Mouse (Mus musculus) layer of hippocampus, postnatal 14 days (tissue): ENCODE data around the gene Btnl1. TPM values are rescaled to one million over a fixed set of nuclear protein-coding genes. Genes with fewer than 3 reads are reported as not detected.

Experiments
- DNase-seq, 2 experiments: peaks; one replicate each; pipeline ENCODE4 v3.0.0; 2021 to 2022; ENCODE audit warnings: low spot score in 2 of 2, mixed read lengths in 1 of 2
- long read RNA-seq, 2 experiments: library from polyadenylated mRNA; stranded (forward); transcript quantifications; one replicate each; pipeline ENCODE4 v2.0.0; 2021
- total RNA-seq, 2 experiments: library from RNA; stranded (reverse); gene quantifications; 2 replicates each; pipeline ENCODE4 v1.2.3; 2021

The Btnl1 gene
- total RNA-seq, result not detected
- long read RNA-seq, experiment 1, result 0 reads
- long read RNA-seq, experiment 2, result 0 reads

DNA sequence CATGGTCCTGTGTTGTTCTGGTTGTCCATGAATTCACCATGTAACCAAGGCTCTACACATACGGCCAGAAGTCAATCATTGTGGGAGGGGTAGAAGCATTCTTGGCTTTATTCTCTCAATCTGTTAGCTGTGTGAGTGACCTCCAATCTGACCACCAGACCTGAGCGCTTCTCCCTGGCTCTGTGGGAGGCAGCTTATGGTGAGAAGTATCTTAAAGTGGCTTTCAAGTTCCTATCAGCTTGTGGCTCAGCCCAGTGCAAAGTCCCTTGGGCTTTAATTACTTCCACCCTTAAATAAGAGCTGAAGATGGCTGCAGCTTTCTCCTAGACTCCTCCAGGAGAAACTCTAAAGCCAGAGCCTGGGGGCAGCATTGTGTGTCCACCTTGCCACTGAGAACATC is at the start of gene Btnl1:
Gene Btnl1, plus strand, starts transcription at position 286 of the 400 bp plus-strand sequence.
- DNase-seq, result no peak

DNA sequence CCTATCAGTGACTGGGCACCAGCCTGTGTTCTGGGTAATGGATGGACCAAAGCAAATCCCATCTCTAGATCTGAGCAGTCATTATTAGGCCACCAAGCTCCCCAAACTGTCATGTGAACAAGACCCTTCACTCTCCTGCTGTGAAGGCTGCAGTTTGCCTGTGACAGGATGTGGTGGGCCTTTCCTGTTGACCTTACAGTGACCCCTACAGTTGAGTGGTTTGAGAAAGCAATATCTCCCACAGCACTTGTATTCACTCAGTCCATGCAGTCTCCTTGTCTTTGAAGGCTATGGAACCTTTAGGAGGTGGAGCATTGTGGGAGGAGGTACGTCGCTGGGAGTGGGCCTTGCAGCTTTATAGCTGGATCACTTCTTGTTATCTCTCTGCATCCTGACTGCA is 47.1 kb upstream of the Btnl1 start:
- DNase-seq, result no peak

DNA sequence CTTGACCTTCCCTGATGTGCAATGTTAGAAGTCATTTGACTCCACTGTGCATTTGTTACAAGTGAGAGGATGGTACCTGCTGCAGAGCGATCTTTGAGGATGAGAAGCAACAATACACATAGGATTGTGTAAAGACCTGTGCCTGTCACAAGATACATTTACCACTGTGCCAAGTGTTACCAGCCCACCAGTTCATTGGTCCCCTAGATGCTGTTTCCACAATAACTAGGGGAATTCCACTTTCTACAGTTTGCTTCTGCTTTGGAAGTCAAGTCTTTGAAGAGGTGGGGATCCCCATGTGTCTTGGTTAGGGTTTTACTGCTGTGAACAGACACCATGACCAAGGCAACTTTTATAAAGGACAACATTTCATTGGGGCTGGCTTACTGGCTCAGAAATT is 45.7 kb upstream of the Btnl1 start:
- DNase-seq, result no peak

DNA sequence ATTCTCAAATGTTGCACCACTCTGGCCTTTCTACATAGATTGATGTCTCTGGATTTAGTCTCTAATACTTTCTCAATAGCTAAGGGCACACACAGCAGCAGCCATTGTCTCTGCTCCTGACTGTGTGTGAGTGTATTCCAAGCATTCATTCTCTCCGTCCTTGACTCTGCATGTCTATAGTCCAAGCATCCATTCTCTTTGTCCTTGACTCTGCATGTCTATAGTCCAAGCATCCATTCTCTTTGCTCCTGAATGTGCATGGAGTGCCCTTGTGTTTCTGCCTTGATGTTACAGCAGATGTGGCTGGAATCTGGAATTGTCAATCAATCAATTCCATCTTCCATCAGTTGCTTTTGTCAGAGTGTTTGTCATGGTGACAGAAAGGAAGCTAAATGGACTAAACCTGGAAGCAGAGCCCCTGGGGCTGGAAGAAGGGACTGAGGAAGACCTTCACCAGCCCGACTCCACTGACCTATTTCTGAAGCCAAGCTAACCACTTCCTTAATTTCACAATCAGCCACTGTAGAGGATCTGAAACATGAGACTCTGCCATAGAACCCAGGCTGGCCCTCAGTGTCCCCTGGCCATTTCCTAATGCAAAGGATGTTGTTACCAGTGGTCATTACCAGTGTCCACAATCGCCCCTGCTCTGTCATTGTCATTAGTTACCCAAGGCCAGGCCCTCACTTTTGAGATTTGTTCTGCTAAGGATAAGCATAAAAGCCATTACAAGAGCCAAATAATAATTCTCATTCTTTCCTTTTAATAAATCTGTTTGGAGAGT is 36.1 kb upstream of the Btnl1 start:
- no peak for DNase-seq

DNA sequence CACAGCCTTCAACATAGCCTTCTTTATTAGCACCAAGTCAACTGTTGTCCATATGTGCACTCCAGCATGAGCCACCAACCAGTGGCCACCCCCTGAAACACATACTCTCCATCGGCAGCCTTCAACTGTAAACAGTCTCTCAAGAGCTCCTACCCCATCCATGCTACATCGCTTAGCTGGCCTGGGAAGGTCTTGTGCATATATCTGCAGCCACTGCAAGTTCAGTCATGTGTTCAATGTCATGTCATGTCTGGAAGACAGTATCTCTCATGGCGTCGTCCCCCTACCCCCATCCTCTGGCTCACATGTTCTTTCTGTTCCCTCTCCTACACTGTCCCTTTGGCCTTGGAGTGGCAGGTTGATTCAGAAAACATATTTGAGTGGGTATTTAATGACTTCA is 32.0 kb upstream of the Btnl1 start:
- no peak for DNase-seq

DNA sequence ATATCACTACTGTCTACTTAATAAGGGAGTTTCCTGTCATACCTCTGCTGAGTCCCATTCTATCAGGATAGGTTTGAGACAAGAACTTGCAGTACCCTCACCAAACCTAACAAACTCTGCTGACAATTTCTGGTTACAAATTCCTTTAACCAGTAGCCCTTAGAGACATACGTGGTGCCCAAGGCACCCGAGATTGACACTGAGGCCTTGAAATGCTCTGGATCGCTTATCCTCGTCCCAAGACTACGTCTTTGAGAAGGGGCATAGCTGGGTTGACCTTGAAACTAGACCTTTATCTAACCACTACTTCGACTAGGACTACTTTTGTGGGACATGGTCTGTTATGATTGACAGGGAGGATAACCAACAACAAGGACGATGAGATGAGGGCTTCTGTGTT is 31.4 kb upstream of the Btnl1 start:
- no peak for DNase-seq

DNA sequence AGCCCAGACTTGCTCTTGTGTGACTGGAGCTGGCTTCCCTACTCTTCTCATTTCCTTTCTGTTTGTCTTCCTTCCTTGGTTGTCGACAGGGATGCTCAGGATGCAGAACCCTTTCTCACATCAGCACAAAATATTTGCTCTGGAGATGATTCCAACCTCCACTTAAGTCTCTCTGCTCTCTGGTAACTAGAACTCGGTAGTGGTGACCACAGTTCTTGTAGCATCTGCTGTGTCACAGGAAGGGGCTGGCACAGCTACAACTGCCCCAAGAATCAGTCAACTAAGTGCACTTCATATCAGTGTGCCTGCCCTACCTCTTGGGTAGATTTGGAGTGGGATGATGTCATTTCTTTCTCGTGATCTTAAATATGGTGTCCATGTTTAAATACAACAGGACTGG is 30.9 kb upstream of the Btnl1 start:
- DNase-seq, result no peak

DNA sequence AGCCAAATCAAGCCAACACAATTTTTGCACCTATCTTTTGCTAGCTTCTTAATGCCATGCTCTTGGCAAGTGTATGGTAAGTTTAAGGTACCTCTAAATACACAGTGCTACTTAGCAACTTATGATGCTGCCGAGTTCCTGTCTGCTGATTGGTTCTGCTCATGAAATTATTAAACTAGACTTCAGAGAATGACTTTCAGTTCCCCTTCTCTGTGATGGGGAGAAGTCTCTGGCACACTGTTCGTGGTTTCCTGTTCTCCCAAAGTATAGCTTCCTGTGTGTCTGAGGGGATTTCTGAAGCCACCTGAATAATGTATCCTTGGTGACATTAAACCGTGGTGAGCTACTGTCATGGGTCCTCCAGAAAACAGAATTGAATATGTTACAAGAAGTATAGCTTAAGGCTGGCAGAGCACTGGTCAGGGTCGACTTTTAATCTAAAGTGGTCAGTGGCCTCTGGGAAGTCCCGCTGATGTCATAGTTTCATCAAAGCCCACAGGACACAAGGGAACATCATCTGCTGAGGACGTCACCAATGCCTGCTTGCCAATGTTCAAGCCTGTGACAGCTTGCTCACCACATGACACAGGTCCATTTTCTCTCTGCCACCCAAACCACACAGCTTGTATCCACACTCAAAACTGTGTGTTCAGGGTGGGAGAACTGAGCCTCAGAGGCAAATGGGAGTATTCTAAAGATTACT is 29.2 kb upstream of the Btnl1 start:
- DNase-seq, result peak; percentile 40 to 62

DNA sequence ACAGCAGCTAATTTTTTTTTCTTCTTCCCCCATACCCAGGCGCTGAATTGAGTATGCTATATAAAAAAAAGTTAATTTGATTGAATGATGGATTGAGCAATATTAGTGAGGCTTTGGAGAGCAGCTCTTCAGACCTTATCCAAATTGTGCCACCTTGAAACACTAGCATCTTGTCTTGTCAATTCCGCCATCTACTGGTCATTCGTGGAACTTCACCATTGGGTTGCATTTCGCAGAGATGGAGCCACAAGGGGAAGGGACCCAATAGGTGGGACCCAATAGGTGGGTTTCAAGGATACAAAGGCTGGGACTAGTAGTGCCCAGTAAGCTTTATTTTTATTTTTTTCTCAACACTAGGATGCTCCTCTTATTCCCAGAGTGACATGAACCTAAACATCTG is 27.5 kb upstream of the Btnl1 start:
- DNase-seq, result peak; percentile 79 to 85

DNA sequence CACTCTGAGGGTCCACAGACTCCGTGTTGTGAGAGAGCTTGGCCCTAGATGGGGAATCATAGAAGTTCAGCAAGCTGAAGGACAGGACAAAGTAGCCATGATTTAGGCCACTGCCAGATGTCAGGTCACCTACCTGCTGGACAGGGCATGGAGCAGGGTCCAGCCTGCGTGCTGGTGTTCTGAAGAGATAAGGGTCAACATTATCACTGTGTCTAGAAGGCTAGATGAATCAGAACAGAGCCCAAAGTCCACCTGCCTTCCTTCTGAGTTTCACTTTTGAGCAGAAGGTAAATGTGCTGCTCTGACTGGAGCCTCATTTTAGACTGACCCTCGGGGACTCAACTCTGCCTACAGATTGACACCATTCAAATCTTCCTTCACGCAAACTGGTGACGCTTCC is 22.4 kb upstream of the Btnl1 start, which contains the start of gene Btnl2:
Gene Btnl2, plus strand, starts transcription at position 284 of the 400 bp plus-strand sequence.
- no peak for DNase-seq

DNA sequence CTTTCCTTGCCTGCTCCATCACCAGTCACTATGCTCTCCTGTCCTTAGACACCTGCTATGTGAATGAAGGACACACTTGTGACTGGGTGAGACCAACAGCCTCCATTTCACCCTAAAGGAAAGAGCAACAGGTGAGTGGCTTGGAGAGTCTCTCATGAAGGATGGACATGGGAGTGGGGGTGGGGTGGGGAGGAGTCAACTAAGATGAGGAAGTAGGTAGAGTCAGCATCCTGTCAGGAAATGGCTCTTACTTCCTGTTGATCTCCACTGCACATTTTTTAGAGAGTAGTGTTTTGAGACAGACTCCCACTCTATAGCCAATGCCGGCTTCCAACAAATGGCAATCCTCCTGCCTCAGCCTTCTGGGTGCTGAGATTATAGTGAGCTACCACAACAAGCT is 22.0 kb upstream of the Btnl1 start:
- no peak for DNase-seq

DNA sequence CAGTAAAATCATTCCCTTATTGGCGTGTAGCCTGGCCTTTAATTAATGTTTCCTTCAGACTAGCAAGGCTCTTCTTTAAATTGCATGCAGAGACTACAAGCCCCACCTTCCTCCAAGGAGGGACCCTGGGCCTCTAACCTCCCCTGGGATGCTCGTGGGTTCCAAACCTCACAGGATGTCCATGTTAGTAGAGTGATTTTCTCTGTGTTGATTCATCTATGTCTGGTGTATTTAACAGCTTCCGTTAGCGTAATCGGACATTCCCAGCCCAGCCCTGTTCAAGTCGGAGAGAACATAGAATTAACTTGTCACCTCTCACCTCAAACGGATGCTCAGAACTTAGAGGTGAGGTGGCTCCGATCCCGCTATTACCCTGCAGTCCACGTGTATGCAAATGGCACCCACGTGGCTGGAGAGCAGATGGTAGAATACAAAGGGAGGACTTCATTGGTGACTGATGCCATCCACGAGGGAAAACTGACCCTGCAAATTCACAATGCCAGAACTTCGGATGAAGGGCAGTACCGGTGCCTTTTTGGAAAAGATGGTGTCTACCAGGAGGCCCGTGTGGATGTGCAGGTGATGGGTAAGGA is 13.9 kb upstream of the Btnl1 start:
- no peak for DNase-seq

DNA sequence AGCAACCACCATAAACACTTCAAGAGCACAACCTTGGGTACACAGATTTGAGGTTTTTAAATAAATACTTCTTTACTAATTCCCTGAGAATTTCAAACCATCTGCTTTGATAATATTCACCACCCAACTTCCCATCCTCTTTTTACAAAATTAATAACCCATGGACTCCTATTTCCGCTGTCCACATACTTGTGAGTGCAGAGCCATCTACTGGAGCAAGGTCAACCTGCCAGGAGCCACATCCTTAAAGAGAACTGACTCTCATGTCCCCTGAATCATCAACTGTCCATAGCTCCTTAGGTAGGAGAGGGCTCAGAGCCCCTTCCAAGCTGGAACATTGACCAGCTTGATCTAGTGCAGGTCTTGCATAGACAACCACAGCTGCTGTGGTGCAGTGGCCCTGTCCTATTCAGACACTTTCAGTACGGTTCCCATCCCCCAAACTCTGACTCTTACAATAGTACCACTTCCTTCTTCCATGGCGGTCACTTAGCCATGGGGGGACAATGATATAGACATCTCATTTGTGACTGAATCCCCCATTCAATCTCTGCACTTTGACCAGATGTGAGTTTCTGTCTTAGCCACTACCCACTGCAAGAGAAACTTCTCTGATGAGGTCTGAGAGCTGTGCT is 13.1 kb upstream of the Btnl1 start:
- DNase-seq, result no peak

DNA sequence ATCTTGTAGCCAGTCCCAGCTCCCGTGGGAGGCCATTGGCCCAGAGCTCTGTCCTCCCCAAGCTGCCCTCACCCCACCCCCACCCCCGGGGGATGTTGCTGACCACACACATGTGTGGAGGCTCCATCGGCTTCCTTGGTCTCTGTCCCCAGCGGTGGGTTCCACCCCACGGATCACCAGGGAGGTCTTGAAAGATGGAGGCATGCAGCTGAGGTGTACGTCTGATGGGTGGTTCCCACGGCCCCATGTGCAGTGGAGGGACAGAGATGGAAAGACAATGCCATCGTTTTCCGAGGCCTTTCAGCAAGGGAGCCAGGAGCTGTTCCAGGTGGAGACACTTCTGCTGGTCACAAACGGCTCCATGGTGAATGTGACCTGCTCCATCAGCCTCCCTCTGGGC is 11.9 kb upstream of the Btnl1 start:
- DNase-seq, result no peak

DNA sequence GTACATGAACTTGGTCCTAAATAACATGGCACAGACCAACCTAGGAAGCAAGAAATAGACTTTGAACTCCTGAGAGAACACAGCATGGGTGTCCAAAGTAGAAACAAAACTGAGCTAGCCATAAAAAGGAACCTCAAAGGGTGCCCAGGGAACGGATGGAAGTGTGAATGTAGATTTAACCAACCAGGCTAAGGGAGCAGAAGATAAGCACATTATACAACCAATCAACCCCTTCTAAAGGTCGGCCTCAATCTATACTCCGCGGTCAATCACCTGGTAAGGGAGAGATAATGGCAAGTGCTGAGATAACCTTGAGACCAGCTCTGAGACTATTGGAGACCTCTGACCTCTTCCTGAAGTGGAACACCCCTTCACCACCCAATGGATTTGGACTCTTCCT is 6.4 kb upstream of the Btnl1 start:
- DNase-seq, result no peak

DNA sequence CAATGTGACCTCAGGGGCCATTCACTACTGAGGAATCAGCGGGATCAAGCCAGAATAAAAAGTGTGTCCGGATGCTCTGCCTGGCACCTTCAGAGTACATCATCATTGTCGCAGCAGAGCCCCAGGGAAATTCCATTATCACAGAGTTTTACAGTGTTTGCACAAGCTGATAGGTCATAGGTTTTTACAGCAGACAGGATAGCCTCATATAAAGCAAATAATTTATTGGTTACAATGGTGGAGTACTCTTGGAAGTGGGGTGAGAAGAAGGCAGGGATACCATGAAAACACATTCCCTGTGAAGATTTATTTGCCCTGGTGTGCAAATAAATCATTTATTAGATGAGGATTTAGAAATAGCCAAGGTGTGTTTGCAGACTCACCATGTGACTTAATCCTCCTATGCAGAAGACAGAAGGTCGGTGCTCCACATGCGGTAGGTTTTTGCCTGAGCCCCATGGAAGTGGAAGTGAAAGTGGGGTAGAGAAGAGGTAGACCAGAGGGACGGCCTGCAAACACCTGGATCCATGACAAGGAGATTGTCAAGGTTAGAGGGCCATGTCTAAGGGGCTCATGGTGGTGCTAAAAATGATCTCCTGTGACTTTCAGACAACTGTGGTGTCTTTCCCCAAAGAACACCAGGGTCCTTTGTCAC is 3.8 kb upstream of the Btnl1 start:
- DNase-seq, result no peak

DNA sequence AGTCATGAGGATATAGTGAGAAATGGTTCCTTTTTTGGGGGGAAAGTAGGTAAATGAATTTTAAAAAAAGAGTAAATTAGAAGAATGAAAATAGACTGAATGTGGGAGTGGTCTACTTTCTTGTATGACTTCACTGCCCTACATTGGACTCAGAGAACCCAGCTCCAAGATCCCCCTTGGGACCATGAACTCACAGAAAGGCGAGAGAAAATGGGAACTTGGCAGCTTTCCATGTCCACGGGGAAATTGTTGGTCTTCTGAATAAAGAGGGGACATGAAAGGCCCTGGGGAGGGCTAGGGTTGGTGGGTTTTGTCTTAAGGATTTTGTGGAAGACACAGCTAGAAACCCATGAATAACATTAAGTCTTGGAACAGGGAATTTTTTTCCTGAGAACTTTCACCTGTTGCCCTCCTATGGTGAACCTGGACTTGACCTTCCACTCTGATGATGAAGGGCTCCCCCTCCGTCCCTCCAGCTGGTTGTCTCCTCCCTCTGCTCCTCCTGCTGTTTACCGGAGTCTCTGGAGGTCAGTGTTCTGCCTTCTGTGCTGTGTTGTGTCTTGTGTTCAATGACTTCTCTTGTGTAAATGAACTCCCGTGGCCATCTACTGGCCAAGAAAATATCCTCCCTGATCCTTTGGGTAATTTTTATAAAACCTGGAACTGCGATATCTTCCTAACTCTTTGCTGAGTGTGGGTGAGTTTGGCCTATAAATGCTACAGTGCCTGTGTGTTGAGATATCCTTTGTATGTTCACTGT is 698 bp downstream of the Btnl1 start:
- no peak for DNase-seq

DNA sequence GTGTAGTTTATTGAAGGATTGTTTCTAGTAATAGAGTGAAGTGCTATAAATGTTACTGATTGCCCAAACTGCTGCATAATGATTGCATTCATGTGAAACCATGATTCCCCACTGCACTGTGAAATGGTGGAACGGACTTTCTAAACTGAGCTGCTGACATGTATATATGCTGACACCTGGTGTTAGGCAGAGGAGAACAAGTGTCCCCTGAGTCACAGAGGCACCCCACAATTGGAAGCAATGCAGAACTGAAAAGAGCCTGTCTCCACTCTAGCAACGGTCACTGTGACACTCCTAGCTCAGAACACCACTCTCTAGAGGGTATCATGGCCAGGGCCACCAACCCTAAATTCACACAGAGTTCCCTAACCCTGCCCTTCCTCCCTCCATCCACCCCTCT is 1.8 kb downstream of the Btnl1 start:
- DNase-seq, result no peak

DNA sequence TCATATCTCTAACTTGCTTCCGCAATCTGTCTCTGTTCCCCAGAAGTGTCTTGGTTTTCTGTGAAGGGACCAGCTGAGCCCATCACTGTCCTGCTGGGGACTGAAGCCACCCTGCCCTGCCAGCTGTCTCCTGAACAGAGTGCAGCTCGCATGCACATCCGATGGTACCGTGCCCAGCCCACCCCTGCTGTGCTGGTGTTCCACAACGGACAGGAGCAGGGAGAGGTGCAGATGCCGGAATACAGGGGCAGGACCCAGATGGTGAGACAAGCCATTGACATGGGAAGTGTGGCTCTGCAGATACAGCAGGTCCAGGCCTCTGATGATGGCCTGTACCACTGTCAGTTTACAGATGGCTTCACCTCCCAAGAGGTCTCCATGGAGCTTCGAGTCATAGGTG is 2.5 kb downstream of the Btnl1 start:
- no peak for DNase-seq

DNA sequence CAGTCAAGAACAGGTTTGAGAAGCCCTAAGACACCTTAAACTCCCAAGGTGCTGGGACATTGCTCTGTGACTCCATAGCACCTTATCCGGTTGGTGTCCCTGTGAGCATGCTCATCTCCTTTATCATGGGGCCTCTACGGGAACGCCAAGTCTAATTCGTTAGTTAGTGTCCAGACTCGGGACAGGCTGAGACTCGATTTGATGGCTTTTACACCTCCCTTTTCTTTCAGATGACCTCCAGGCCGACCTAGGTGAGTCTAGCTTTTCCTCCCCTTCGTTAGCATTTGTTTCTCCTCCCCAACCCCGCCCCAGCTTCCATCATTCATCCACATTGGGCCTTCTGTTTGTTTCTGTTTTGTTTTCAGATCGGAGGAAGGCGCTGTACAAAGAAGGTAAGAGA is 4.9 kb downstream of the Btnl1 start:
- DNase-seq, result no peak

DNA sequence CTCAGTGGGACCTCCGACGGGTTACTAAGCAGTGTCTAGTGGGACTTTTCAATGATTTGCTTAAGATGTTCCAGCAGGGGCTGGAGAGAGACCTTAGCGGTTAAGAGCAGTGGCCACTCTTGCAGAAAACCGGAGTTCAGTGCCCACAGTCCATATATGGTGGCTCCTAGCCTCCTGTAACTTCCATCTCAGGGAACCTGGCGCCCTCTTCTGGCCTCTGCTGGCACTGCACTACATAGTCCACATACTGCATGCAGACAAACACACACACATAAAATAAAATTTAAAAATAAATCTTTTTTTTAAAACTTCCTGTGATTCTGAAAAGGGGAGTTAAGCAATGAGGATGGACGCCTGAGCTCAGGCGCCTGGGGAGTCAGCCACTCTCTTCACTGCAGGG is 6.3 kb downstream of the Btnl1 start:
- DNase-seq, result no peak
